Mouse (Mus musculus) CH12.LX (cell line): ENCODE results near the gene Inpp5a. TPM values are rescaled to one million over a fixed set of nuclear protein-coding genes. Genes with fewer than 3 reads are reported as not detected.

ENCODE experiments used
- DNase-seq: peaks from one replicate; pipeline ENCODE4 v3.0.0-alpha.2; 2013; ENCODE audit errors: extremely low read depth
- H3K27ac ChIP-seq: 2 replicates; pipeline ENCODE4 v1.5.1; 2012; ENCODE audit warnings: low read depth, mild to moderate bottlenecking, control low read depth, moderate library complexity; ENCODE audit not compliant: insufficient read depth
- H3K27me3 ChIP-seq: replicated peaks from 2 replicates; pipeline ENCODE3; 2012; ENCODE audit warnings: inconsistent platforms
- H3K36me3 ChIP-seq, 2 experiments: replicated peaks in 1 of 2; 2 replicates each; pipeline versions ENCODE3 to v1.6.1; 2012; ENCODE audit warnings: inconsistent platforms in 1 of 2, low read length in 1 of 2, mild to moderate bottlenecking in 1 of 2, mixed read lengths in 1 of 2, moderate library complexity in 1 of 2; ENCODE audit not compliant: control insufficient read depth in 1 of 2, insufficient read depth in 1 of 2
- H3K4me1 ChIP-seq, 2 experiments: 2 replicates each; pipeline ENCODE4 v1.6.1; 2012; ENCODE audit warnings: inconsistent platforms in 1 of 2, moderate library complexity in 1 of 2; ENCODE audit not compliant: insufficient read depth in 2 of 2, control insufficient read depth in 1 of 2
- H3K4me2 ChIP-seq: 2 replicates; pipeline ENCODE4 v1.6.1; 2012; ENCODE audit warnings: low read depth, mild to moderate bottlenecking, control low read depth; ENCODE audit not compliant: poor library complexity, insufficient read depth, severe bottlenecking
- H3K4me3 ChIP-seq, 3 experiments: fragments of 150-350 bp in 1 of 3; sonication (generic) in 1 of 3; replicated peaks in 1 of 3; 2 replicates each; pipeline versions ENCODE3 to v1.5.1; 2011 to 2012; ENCODE audit warnings: low read depth in 2 of 3, low read length in 2 of 3, mild to moderate bottlenecking in 2 of 3, moderate library complexity in 2 of 3, control low read depth in 1 of 3, improper control_type of control experiment in 1 of 3, inconsistent platforms in 1 of 3, mixed read lengths in 1 of 3; ENCODE audit not compliant: poor library complexity in 1 of 3
- H3K79me2 ChIP-seq: replicated peaks from 2 replicates; pipeline ENCODE4 v1.6.1; 2012; ENCODE audit warnings: mild to moderate bottlenecking, moderate library complexity; ENCODE audit not compliant: control insufficient read depth, poor library complexity, insufficient read depth, severe bottlenecking; ENCODE audit errors: extremely low read depth
- H3K9ac ChIP-seq: 2 replicates; pipeline ENCODE4 v1.6.1; 2012; ENCODE audit warnings: low read depth, mild to moderate bottlenecking, control low read depth, moderate library complexity; ENCODE audit not compliant: insufficient read depth
- H3K9me3 ChIP-seq: replicated peaks from 2 replicates; pipeline ENCODE3; 2012; ENCODE audit warnings: low read length, inconsistent platforms, mixed read lengths
- BHLHE40 ChIP-seq: IDR thresholded peaks from 2 replicates; pipeline ENCODE4 v1.6.1; 2011; ENCODE audit warnings: mild to moderate bottlenecking, low read depth, low read length, improper control_type of control experiment
- CHD1 ChIP-seq: IDR thresholded peaks from 2 replicates; pipeline ENCODE4 v1.6.1; 2012; ENCODE audit warnings: low read depth, low read length, improper control_type of control experiment, inconsistent platforms
- CTCF ChIP-seq, 2 experiments: IDR thresholded peaks in 1 of 2; conservative IDR thresholded peaks in 1 of 2; 2 replicates each; pipeline ENCODE4 v1.5.1; 2011 to 2012; ENCODE audit warnings: low read depth in 2 of 2, low read length in 2 of 2, improper control_type of control experiment in 1 of 2, inconsistent platforms in 1 of 2, mild to moderate bottlenecking in 1 of 2, moderate library complexity in 1 of 2
- E2F4 ChIP-seq: IDR thresholded peaks from 2 replicates; pipeline ENCODE4 v1.6.1; 2011; ENCODE audit warnings: low read depth, low read length, improper control_type of control experiment; ENCODE audit not compliant: insufficient replicate concordance
- EP300 ChIP-seq: IDR thresholded peaks from 2 replicates; pipeline ENCODE4 v1.6.1; 2011; ENCODE audit warnings: low read length, improper control_type of control experiment
- ETS1 ChIP-seq: conservative IDR thresholded peaks from 2 replicates; pipeline ENCODE4 v1.6.1; 2012; ENCODE audit warnings: low read depth, mild to moderate bottlenecking, inconsistent platforms, low read length, improper control_type of control experiment, moderate library complexity
- GABPA ChIP-seq: IDR thresholded peaks from 2 replicates; pipeline ENCODE4 v1.6.1; 2012; ENCODE audit warnings: low read depth, low read length, improper control_type of control experiment, inconsistent platforms; ENCODE audit not compliant: insufficient replicate concordance
- IRF4 ChIP-seq: IDR thresholded peaks from 2 replicates; pipeline ENCODE4 v1.6.1; 2014; ENCODE audit warnings: low read depth, mild to moderate bottlenecking, inconsistent platforms, low read length, improper control_type of control experiment
- JUND ChIP-seq: conservative IDR thresholded peaks from 2 replicates; pipeline ENCODE4 v1.6.1; 2011; ENCODE audit warnings: low read depth, low read length, improper control_type of control experiment
- MYC ChIP-seq: IDR thresholded peaks from 2 replicates; pipeline ENCODE4 v1.6.1; 2011; ENCODE audit warnings: low read depth, mild to moderate bottlenecking, improper control_type of control experiment, low read length
- NELFE ChIP-seq: IDR thresholded peaks from 2 replicates; pipeline ENCODE4 v1.6.1; 2011; ENCODE audit warnings: low read depth, low read length, improper control_type of control experiment
- NRF1 ChIP-seq: IDR thresholded peaks from 2 replicates; pipeline ENCODE4 v1.6.1; 2014; ENCODE audit warnings: low read depth, mild to moderate bottlenecking, inconsistent platforms, low read length, improper control_type of control experiment, moderate library complexity
- PAX5 ChIP-seq: IDR thresholded peaks from 2 replicates; pipeline ENCODE4 v1.6.1; 2012; ENCODE audit warnings: low read length, inconsistent platforms, mixed read lengths
- POLR2A ChIP-seq: IDR thresholded peaks from 2 replicates; pipeline ENCODE4 v1.6.1; 2011; ENCODE audit warnings: low read depth, mild to moderate bottlenecking, improper control_type of control experiment, low read length
- POLR2AphosphoS2 ChIP-seq: IDR thresholded peaks from 2 replicates; pipeline ENCODE4 v1.6.1; 2011; ENCODE audit warnings: low read depth, low read length, improper control_type of control experiment
- RAD21 ChIP-seq: IDR thresholded peaks from 2 replicates; pipeline ENCODE4 v1.6.1; 2011; ENCODE audit warnings: low read depth, mild to moderate bottlenecking, low read length, improper control_type of control experiment, moderate library complexity
- RCOR1 ChIP-seq: conservative IDR thresholded peaks from 2 replicates; pipeline ENCODE4 v1.6.1; 2012; ENCODE audit warnings: low read depth, mild to moderate bottlenecking, inconsistent platforms, low read length, improper control_type of control experiment
- USF2 ChIP-seq: conservative IDR thresholded peaks from 2 replicates; pipeline ENCODE4 v1.6.1; 2011; ENCODE audit warnings: low read depth, low read length, improper control_type of control experiment
- ZC3H11A ChIP-seq: IDR thresholded peaks from 2 replicates; pipeline ENCODE4 v1.6.1; 2012; ENCODE audit warnings: low read depth, mild to moderate bottlenecking, inconsistent platforms, low read length, improper control_type of control experiment
- ZNF384 ChIP-seq: IDR thresholded peaks from 2 replicates; pipeline ENCODE4 v1.6.1; 2012; ENCODE audit warnings: low read depth, low read length, improper control_type of control experiment, inconsistent platforms
- dilution Hi-C: fragments of 300-500 bp; cut with MboI; formaldehyde crosslinking; loops from 2 replicates; pipeline ENCODE4 v1.14.3; 2020; ENCODE audit warnings: low sequenced_read_pairs; ENCODE audit not compliant: extremely low pct_unique_long_range_greater_than_20kb, extremely low pct_ligation_motif_present
- in situ Hi-C: fragments of 300-500 bp; cut with MboI; formaldehyde crosslinking; loops from 3 replicates; pipeline ENCODE4 v1.14.3; 2019; ENCODE audit warnings: low sequenced_read_pairs, low pct_ligation_motif_present, low pct_unique_long_range_greater_than_20kb, mixed read lengths
- polyA plus RNA-seq: library from polyadenylated mRNA; unstranded; fragments of >175 nt; gene quantifications from 2 replicates; pipeline ENCODE4 v1.2.1, GENCODE M21; 2012; ENCODE audit warnings: low read depth; ENCODE audit not compliant: insufficient read length
- total RNA-seq, 2 experiments: library from RNA; depleted of rRNA; stranded (reverse); fragments of 300-350 nt in 1 of 2; fragments of >200 nt in 1 of 2; gene quantifications; 2 replicates each; pipeline ENCODE4 v1.2.3; 2012 to 2014

Gene Inpp5a
- total and polyA plus RNA-seq, 3 experiments = 1.7 to 5.4 (median 3.0) TPM

GRCm38 (mm10) chr7:139406581-139406980 is 17.7 kb downstream of the Inpp5a start:
- dilution Hi-C loops = no loop called here

GRCm38 (mm10) chr7:139407966-139408365 is 19.1 kb downstream of the Inpp5a start:
- Histone ChIP-seq H3K9ac (no peak overlapping the region), H3K27ac (no peak overlapping the region), H3K9me3 (no peaks in the 10 kb centered on the region), H3K4me1 (peaks cover 8 to 24% of the 10 kb centered on the region in 2 experiments), H3K4me2 (no peak overlapping the region), H3K36me3 (peaks cover 0 to 11% of the 10 kb centered on the region in 2 experiments), H3K4me3 (no peak overlapping the region), H3K79me2 (no peaks in the 10 kb centered on the region), H3K27me3 (no peaks in the 10 kb centered on the region)
- in situ Hi-C loops = loop anchor here (5.0 to 10.0 kb wide), 2 partner anchors 57 to 96 kb away; no protein-coding TSS in a partner anchor
- no peak for TF ChIP-seq PAX5
- no peak for TF ChIP-seq ZNF384
- TF ChIP-seq ETS1 = no peak
- no peak for TF ChIP-seq ZC3H11A
- no peak for TF ChIP-seq NRF1
- no peak for TF ChIP-seq E2F4
- TF ChIP-seq EP300 = no peak
- TF ChIP-seq JUND = no peak
- TF ChIP-seq NELFE = no peak
- TF ChIP-seq USF2 = no peak
- no peak for TF ChIP-seq RCOR1
- dilution Hi-C loops = no loop called here
- DNase-seq = no peak

More at GRCm38 (mm10) chr7:139406581-139406980, 17.7 kb downstream of the Inpp5a start:
- peaks cover 0 to 11% of the 10 kb centered on the region in 2 experiments for H3K36me3 ChIP-seq
- TF ChIP-seq ZNF384 (no peak), BHLHE40 (no peak), MYC (no peak), GABPA (no peak), RAD21 (no peak), IRF4 (no peak), ETS1 (no peak), POLR2A (no peak), CTCF (conservative IDR thresholded peaks at IDR 0.05 in 1 of 2, IDR thresholded peaks at IDR 0.05 in 1 of 2; ENCODE audit: low read depth in 2 of 2, low read length in 2 of 2) (no peak), CHD1 (no peak), USF2 (no peak), POLR2AphosphoS2 (no peak)
- H3K4me1 ChIP-seq = peaks cover 6 to 24% of the 10 kb centered on the region in 2 experiments; a peak in 3 of 4 replicates
- H3K9ac ChIP-seq = no peak overlapping the region
- DNase-seq = no peak
- in situ Hi-C loops = loop anchor here (5.0 to 10.0 kb wide), 2 partner anchors 58 to 94 kb away; no protein-coding TSS in a partner anchor
- no peaks in the 10 kb centered on the region for H3K79me2 ChIP-seq
- H3K27me3 ChIP-seq = no peaks in the 10 kb centered on the region
- no peak overlapping the region for H3K4me3 ChIP-seq
- H3K9me3 ChIP-seq = no peaks in the 10 kb centered on the region
- H3K27ac ChIP-seq = no peak overlapping the region
- no peak overlapping the region for H3K4me2 ChIP-seq
